Mouse (Mus musculus): ENCODE data around the gene Tspan9. TPM values are rescaled to one million over a fixed set of nuclear protein-coding genes. Genes with fewer than 3 reads are reported as not detected.

Gene Tspan9
- total RNA-seq, 2 experiments from 2014 or later, result 34.7 to 39.3 TPM

DNA sequence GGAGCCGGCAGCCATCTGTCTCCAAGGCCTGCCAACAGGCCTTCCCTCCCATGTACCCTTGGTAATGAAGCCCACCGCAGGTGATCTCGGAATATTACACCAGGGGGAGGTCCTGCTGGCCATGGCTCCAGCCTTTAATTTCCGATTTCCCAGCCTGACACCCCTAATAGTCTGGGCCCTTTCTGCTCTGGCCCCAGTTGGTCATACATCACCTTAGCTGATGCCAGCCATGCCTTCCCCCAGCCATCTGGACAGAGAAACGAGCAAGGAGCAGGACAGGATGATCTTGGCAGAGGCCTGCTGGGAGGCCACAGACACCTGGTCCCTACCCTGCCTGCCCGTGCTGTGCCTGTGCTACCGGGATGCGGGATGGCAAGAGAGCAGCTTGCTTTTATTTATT lies 62.1 kb downstream of the Tspan9 start:
- DNase-seq, result no peak
- intact Hi-C loops (cut with DNase I), result no loop called here

DNA sequence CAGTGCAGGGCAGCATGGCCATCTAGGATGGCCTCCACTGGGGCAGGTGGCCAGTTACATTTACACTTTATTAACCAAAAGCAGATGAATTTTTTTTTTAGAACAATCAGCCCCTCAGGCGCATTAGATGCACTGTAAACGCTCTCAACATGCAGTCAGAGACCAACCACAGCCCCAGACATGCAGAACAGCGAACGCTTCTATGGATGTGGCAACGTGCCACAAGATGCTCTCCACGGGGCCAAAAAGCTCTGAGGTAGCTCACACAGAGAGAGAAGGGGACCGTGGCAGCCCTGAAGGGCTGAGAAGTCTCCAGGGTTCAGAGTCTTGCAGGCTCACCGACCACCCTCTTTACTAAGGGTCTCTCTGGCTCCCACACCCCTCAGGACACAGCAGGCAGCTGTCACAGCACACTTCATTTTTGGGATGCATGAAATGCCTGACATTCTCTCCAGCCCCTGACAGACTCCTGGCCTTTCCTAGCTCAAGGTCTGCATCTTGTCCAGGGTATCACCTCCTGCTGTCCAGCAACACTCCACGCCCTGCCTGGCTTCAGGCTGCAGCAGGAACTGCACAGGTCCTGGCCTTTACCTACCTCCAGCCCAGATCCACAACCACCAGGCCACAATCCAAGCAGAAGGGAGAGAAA lies 63.7 kb downstream of the Tspan9 start:
- DNase-seq, result no peak
- intact Hi-C loops (cut with DNase I), result no loop called here

DNA sequence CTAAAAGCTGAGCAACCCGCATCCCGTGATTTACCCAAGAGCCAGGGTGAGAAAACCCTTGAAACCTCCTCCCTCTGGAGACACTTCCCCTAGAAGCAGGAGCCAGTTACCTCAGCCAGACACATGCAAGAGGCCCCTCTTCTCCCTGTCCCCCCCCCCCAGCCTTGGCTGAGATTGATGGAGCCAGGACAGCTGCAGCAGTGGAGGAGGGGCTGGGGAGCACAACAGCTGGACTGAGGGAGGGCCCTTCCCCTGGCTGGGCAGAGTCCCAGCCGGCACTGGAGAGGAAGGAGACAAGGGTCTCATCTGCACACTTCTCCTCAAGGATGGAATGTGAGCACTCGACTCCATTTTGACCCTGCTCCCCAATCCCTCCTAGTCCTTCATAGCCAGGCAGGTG lies 64.9 kb downstream of the Tspan9 start:
- no peak for DNase-seq
- intact Hi-C loops (cut with DNase I), result no loop called here

DNA sequence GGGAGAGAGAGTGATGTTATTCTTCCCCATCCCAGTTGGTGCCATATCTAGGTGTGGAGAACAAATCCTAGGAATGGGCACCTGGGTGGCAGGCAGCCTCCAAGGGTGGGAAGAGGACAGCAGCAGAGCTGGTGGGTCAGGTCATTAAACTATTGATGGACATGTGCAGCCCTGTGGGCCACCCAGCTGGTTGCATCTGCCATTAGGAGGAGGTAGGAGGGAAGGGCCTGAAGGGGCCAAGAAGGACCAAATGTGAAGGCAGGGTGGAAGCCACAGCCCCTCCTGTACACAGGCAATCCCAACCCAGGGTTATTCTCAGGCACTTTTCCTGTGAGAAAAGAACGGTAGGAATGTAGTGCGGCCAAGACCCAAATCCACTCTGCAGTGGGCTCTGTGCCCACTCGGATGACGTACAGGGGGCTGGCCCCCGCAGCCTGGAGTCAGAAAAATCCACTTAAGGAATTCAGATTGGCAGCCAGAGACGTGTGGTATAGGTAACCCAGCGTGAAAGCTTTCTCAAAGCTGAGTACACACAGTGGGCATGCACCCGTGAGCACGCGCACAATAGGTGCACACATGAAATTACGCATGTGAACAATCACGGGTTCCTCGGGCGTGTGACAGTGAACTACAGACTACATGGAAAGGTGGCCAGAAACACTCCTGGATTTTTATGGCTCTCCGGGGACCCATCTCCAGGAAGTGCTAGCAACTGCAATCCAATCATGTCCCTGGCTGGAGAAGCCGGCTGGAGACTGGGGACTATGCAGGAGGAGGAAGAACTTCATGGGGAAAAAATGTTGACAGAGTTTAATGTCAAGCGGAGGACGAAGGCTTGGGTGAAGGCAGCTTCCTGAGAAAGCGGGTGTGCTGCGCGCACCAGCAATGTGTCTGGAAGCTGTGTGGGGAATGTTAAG lies 67.0 kb downstream of the Tspan9 start:
- DNase-seq, result peak; percentile 30 to 46
- intact Hi-C loops (cut with DNase I), result no loop called here

DNA sequence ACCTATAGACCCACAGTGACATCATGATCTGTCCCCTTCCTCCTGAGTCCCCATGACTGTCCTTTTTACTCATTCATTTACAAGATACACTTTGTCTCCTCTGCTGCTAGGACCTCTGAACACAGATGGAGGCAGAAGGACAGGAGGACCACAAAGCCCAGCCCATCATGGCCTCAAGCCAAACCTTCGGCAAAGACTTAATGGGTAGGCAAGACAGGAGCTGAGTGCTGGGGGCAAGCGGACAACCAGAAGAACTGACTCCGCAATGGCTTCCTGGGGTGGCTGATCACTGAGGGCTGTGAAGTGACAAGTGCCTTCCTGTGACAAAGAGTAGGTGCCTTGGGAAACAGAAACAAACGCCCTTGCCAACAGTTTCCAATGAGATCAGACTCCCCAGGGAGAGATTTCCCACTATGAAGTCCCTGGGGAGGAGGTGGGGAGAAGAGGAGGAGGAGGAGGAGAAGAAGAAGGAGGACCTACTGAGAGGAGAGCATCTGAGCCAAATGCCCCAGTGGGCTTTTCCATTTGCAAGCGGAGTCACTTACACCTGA lies 67.9 kb downstream of the Tspan9 start:
- DNase-seq, result no peak
- intact Hi-C loops (cut with DNase I), result no loop called here

DNA sequence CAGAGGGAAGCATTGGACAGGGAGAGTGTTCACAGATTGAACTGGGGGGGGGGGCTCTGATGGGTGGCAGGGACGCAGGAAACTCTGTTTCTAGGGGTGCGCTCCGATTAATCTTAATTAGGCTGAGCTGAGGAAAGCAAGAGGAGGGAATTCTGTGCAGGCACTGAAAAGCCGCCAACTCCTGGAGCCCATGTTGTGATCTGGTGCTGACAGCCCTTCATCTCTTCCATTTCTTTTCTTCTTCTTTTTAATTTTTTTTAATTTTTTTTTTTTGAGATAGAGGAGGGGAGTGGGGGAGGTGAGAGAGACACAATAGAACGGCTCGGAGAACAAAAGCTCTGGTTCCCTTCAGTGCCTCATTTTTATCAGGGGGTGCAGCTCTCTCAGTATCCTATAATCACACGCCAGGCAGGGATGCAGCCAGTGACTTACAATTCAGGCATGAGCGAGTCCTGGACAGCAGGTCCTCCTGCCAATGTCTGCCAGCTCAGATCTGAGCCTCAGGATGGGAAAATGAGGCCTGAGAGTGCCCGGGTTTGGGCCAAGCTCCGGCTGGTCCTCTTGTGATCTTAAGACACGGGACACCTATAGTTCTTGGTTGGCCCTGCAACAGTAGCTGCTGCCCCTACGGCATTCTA lies 72.4 kb downstream of the Tspan9 start:
- intact Hi-C loops (cut with DNase I), result no loop called here

DNA sequence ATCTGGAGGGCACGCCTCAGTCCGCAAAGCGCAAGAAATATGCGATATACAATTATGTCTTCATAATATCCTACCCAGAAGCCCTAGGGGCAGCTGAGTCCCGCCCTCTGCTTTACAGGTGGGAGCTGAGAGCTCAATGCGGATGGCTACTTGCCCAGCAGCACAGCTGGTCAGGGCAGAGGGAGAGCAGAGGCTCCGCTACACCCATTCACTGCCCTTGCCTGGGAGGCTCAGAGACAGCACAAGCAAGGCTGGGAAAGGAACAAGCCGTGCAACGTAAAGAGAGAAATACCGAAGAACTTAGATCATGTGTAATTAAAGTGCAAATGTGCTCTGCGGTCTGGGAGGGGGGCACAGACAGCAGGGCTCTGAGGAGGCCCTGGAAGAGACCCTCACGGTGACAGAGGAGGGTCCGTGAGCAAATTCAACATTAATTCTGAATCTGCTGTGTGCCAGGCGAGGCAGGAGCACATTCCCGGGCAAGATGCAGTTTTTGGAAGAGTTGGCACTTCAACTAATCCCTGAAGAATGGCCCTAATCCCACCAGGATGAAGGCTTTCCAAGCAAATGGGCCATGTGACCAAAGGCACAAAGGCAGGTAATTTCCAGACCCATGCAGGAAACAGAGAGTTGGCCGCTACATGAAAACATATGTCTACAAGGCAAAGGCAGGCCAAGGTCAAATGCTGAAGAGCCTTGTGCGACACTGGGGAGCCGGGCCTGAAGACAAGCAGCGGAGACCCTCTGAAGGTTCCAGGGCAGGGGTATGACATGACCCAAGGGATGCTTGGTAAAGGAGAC lies 73.1 kb downstream of the Tspan9 start:
- intact Hi-C loops (cut with DNase I), result no loop called here
- no peak for DNase-seq

More for the DNA sequence above, 72.4 kb downstream of the Tspan9 start:
- no peak for DNase-seq

DNA sequence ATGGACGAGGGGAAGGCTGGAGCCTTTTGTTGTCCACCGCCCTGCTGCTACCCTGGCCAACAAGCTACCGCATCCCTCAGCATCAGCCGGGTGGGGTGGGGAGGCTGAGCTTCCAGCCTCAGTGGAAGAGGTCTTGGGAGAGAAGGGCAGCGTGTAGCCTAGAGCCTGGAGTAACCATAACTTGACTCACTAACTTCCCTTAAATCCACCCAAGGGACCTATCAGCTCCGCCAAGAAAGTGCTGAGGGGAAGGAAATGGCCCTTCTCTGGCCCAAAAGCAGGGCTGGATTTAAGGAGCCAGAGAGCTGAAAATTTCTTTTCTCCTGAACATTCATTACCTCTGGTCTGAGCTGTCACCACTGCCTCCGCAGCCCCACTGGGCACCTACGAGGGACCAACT lies 75.2 kb downstream of the Tspan9 start:
- intact Hi-C loops (cut with DNase I), result no loop called here
- DNase-seq, result peak in 1 of 2 experiments; percentile 44

DNA sequence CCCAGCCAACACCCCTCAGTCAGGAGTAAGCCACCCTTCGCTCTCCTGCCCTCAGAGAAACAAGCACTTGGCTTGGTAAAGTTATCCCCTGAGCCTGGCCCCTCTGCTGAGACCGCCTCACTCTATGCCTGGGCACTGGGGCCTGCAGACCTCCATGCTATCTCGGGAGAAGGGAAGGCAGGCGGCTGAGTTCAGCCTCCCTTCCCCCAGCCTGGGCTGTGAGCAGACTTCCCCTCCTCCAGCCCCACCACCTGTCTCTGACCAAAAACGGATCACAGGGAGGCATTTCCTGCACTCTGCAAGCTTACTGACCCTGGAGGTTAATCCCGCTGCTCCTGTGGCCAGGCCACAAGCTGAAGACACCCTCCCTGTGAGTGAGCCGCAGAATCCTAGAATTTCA lies 77.4 kb downstream of the Tspan9 start:
- intact Hi-C loops (cut with DNase I), result no loop called here
- no peak for DNase-seq

DNA sequence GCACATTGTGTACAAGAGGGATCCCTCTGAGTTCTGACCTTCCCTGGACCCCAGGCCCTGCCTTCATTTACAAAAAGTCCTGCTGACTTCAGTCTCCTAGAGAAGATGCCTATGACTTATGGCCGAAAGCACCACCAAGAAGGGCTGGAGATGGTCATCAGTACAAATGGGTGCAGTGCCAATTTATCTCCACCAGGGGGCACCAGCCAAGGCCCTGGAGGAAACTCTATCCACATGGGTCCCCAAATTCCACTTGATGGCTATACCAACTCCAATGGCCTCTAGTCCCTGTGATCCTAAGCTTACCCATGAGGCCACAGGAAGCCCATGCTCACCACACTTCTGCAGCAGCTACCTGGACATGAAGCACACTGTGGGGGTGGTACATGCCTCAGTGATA lies 79.9 kb downstream of the Tspan9 start:
- DNase-seq, result no peak
- intact Hi-C loops (cut with DNase I), result no loop called here

DNA sequence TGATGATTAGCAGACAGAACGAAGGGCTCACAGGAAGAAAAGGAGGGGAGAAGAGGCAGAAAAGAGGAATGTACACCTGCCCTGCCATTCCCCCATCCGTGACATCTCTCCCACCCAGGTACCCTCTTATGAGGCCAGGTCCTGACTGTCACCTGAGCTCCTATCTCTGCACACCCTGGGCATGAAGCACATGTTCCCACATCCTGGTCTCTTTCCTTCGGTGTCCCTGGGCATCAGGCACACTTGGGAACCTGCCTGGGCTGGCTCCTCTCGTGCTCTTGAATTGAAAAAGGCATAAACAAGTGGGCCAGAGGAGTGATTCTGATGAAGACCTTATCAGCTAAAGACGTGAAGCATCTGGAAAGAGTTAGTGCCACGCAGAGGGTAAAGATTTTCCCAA lies 80.6 kb downstream of the Tspan9 start:
- DNase-seq, result no peak
- intact Hi-C loops (cut with DNase I), result no loop called here

DNA sequence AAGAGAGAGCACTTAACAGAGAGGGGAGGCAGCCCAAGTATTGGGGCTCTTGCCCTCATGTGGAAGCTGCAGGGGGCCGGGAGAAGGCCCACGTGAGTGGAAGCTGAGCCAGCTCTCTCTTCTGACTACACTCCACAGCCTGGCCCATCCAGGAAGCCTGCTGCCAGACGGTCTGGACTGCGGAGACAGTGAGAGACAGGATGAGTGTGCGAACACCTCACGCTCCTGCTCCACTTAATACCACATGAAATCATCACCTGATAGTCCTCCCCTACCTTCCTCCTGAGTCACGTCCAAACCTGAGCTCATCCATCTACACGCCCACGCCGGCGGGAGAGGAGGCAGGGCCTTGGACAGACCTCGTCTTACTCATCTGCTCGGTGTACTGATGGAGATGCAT lies 81.2 kb downstream of the Tspan9 start:
- DNase-seq, result no peak
- intact Hi-C loops (cut with DNase I), result no loop called here

DNA sequence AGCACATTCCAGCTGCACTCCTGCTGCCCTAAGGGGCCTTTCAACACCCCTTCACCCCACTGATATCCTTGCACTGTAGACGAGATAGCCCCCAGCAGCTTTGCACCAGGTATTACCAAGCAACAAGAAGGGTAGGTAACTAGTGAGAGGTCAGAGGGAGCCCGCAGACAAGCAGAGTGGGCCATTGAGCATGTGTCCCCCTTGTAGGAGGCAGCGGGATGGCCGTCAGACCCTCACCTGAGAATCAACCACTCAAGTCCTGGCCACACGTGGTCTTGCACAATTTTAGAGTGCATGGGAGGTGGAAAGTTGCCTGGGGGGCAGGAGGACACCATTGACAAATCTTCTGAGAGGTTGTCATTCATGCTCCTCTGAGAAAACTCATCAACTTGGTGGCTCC lies 82.1 kb downstream of the Tspan9 start:
- no peak for DNase-seq
- intact Hi-C loops (cut with DNase I), result no loop called here

DNA sequence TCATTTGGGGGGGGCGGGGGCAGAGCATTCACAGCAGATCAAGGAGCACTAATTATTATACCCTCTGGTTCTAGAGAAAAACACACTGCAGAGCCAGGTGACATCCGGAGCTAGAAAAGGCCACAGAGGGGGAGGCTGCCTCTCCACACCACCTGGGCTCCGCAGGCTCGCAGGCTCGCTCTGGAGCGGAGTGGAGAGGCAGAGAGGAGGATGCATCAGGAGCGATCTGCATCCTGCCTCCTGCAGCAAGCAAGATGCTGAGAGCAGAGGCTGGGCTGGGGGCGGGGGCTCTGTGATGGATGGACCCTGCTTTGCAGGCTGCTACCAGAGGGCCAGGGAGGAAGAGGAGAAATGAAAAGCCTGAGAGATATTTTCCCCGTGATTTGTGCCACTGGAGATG lies 84.8 kb downstream of the Tspan9 start:
- no peak for DNase-seq
- intact Hi-C loops (cut with DNase I), result no loop called here

DNA sequence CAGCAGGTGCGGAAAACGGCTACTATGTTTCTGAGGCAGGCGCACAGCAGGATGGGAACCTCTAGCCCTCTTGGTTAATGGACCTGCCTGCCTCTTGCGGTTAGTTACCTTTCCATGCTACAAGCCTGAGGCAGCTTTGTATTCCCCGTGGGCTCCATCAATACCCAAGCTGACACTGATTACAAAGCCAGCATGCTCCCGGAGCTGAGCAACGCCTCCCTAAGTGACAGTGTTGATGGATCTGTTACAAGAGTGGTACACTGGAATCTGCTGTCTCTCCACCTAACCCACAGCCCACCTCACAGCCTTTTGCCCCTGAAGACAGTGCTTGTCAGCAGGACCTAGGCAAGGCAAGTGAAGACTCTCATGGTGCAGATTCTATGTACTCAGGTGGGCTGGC lies 85.2 kb downstream of the Tspan9 start:
- intact Hi-C loops (cut with DNase I), result no loop called here
- no peak for DNase-seq

DNA sequence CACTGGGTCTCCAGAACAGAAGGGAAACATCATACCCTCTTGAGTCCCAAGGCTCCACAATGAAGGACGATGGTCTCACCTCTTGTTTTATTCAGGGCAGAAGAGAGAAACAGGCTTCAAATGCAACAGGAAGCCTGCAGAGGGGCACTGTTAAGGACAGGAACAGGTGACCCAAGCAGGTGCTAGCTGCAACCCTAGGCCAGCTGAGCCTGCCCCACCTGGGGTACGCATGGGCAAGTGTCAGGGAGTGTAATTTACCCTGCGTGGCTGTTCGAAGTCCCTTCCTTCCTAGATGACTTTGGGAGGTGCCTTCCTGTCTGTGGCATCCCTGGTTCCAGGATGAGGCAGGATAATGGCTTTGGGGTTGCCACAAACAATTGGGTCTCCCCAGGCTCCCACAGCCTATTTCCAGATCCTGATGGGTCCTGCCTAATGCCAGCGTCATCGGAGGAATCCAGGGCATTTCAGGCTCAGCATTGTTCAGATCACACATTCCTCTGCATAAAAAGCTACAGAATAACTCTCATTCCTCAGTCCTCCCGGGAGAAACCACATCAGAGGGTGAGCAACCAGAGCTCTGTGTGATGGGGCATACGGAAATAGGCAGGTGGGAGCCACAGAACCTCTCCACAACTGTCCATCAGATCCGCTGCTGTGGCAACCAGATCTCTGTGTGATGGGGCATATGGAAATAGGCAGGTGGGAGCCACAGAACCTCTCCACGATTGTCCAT lies 90.2 kb downstream of the Tspan9 start:
- DNase-seq, result no peak
- intact Hi-C loops (cut with DNase I), result no loop called here

DNA sequence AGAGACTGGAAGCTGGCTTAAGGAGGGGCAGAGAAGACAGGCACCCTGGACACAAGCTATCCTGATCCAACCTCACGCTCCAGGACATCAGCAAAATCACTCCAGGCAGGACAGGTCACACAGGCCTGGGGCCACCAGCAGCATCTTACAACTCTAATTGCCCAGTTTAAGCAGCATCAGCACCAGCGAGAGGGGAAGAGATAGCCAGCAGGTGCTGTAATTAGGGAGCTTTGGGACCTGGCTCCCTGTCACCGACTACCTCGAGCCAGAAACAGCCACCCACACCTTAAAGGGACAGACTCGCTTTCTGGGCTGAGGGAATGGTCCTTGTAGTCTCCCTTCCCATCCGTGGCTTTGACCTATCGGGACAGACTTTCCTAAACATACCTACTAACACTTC lies 95.7 kb downstream of the Tspan9 start:
- intact Hi-C loops (cut with DNase I), result no loop called here

DNA sequence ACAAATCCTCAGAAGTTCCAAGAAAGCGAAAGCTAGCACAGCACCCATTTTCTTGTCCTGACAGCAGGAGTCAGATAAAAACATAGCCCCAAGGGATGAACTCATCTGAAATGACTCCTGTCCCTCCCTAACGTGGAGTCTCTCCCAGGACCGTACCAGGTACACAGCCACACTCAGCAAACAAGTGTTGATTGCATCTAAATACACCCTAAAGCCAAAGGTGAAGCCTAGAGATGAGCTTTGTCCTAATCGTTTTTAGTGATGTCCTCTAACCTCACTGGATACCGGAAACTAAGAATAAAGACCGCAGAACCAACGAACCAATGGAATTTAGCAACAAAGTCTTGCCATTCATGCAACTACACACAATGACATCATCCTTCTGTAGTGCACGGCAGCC lies 96.2 kb downstream of the Tspan9 start:
- intact Hi-C loops (cut with DNase I), result no loop called here

More for the DNA sequence above, 95.7 kb downstream of the Tspan9 start:
- no peak for DNase-seq

DNA sequence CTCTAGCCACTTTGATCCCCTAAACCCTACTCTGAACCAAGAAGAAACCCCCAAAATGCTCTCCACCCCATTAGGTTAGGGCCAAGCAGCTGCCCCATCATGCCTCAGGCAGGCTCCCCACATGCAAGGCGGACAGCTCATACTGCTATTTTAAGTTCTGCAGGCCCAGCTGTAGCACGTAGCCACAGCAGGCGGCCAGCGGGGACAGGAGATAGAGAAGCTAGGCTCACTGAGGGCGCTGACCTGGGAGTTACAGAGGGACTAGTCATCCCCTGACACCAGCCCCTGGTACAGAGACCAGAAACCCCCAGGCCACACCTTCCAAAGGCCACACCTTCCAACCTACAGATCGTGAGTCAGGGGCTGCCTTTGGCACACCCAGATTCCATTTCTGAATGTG lies 96.6 kb downstream of the Tspan9 start:
- intact Hi-C loops (cut with DNase I), result no loop called here

More for the DNA sequence above, 96.2 kb downstream of the Tspan9 start:
- DNase-seq, result no peak

DNA sequence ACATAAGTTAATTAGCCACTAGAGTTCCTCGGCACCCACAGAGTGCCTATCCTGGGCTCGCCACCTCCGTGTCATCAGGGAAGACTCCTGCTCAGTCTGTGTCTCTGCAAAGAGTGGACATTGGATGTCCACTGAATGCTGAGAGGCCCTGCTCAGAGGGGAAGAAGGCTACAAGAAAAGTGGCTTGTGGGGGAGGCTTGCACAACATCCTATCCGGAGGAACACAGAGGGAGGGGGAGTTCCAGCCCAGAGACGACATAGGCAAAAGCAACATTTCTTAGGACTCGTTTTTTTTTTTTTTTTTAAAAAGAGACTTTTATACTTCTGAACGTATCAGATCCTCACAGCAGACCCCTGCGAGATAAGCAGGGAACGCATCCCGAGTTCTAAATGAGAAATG lies 98.7 kb downstream of the Tspan9 start:
- no peak for DNase-seq
- intact Hi-C loops (cut with DNase I), result no loop called here

More for the DNA sequence above, 96.6 kb downstream of the Tspan9 start:
- no peak for DNase-seq

All from gastrocnemius, postnatal 36 days (tissue).